Mouse (Mus musculus): ENCODE measurements at regions not wholly inside any gene's neighbourhood (a gene's known extent, or its start where the extent isn't known, plus 50 kb on each side); places are given as distances from the start of the nearest gene placed in this dataset.

GRCm38 (mm10) chr4:84222805-84223335, 452.2 kb downstream of the Bnc2 start:
- H3K4me3 ChIP-seq (ENCODE audit: control insufficient read depth, low read depth, low read length), result no peak overlapping the region
- no peaks in the 10 kb centered on the region for H3K27me3 ChIP-seq (ENCODE audit: control insufficient read depth, insufficient read depth, low read length)
- TF ChIP-seq POLR2A (IDR thresholded peaks at IDR 0.05; ENCODE audit: control insufficient read depth, low read depth, low read length), result no peak
- no peak for TF ChIP-seq CTCF (IDR thresholded peaks at IDR 0.05; ENCODE audit: control insufficient read depth, insufficient read depth, insufficient replicate concordance, low read depth, low read length)
- no peak overlapping the region for H3K27ac ChIP-seq (ENCODE audit: control insufficient read depth, insufficient read depth, low read depth, low read length)
- no peaks in the 10 kb centered on the region for H3K36me3 ChIP-seq (ENCODE audit: control insufficient read depth, insufficient read depth, low read length)
- no peaks in the 10 kb centered on the region for H3K4me1 ChIP-seq (ENCODE audit: control insufficient read depth, insufficient read depth, low read length)

GRCm38 (mm10) chr4:84224556-84224955, 450.5 kb downstream of the Bnc2 start:
- no peaks in the 10 kb centered on the region for H3K4me1 ChIP-seq (ENCODE audit: control insufficient read depth, insufficient read depth, low read length)

More at GRCm38 (mm10) chr4:84224556-84224955, 450.5 kb downstream of the Bnc2 start:
- TF ChIP-seq POLR2A (IDR thresholded peaks at IDR 0.05; ENCODE audit: control insufficient read depth, low read depth, low read length) (no peak), CTCF (IDR thresholded peaks at IDR 0.05; ENCODE audit: control insufficient read depth, insufficient read depth, insufficient replicate concordance, low read depth, low read length) (no peak)
- Histone ChIP-seq H3K4me3 (ENCODE audit: control insufficient read depth, low read depth, low read length) (no peak overlapping the region), H3K27me3 (ENCODE audit: control insufficient read depth, insufficient read depth, low read length) (no peaks in the 10 kb centered on the region), H3K27ac (ENCODE audit: control insufficient read depth, insufficient read depth, low read depth, low read length) (no peak overlapping the region), H3K36me3 (ENCODE audit: control insufficient read depth, insufficient read depth, low read length) (no peaks in the 10 kb centered on the region)
